Mouse (Mus musculus): ENCODE measurements at regions not wholly inside any gene's neighbourhood (a gene's known extent, or its start where the extent isn't known, plus 50 kb on each side); places are given as distances from the start of the nearest gene placed in this dataset.
A peak's percentile ranks its signal among the peaks of the same experiment; 100 is the strongest.

GRCm38 (mm10) chr8:44030972-44031371, 321.1 kb upstream of the Adam34 start:
- Histone ChIP-seq H3K27ac (ENCODE audit: insufficient read depth, low read depth, low read length) (no peak overlapping the region), H3K27me3 (replicated peaks; ENCODE audit: control insufficient read depth, insufficient read depth, low read length) (no peaks in the 10 kb centered on the region), H3K36me3 (ENCODE audit: control insufficient read depth, insufficient read depth, low read length) (no peaks in the 10 kb centered on the region), H3K4me3 (ENCODE audit: insufficient read depth, low read depth, low read length) (no peak overlapping the region), H3K4me1 (ENCODE audit: control insufficient read depth, insufficient read depth, low read length) (peaks cover 3% of the 10 kb centered on the region; the same call in 1 of the 2 replicates)
- DNase-seq = peak; percentile 52
- no peak for TF ChIP-seq POLR2A (IDR thresholded peaks at IDR 0.05; ENCODE audit: low read depth, low read length)
- no peak for TF ChIP-seq CTCF (conservative IDR thresholded peaks at IDR 0.05; ENCODE audit: insufficient read depth, insufficient read length, low read depth, low read length)

GRCm38 (mm10) chr8:44027738-44028137, 317.9 kb upstream of the Adam34 start:
- 23% methylated on average over 4 of the region's 4 CpGs for WGBS
- no peak overlapping the region for H3K4me3 ChIP-seq (ENCODE audit: insufficient read depth, low read depth, low read length)
- DNase-seq = peak; percentile 89
- TF ChIP-seq CTCF (conservative IDR thresholded peaks at IDR 0.05; ENCODE audit: insufficient read depth, insufficient read length, low read depth, low read length) (no peak), POLR2A (IDR thresholded peaks at IDR 0.05; ENCODE audit: low read depth, low read length) (no peak)
- no peak overlapping the region for H3K27ac ChIP-seq (ENCODE audit: insufficient read depth, low read depth, low read length)
- no peaks in the 10 kb centered on the region for H3K27me3 ChIP-seq (replicated peaks; ENCODE audit: control insufficient read depth, insufficient read depth, low read length)
- peaks cover 3% of the 10 kb centered on the region; the same call in 1 of the 2 replicates for H3K4me1 ChIP-seq (ENCODE audit: control insufficient read depth, insufficient read depth, low read length)
- no peaks in the 10 kb centered on the region for H3K36me3 ChIP-seq (ENCODE audit: control insufficient read depth, insufficient read depth, low read length)

DNA sequence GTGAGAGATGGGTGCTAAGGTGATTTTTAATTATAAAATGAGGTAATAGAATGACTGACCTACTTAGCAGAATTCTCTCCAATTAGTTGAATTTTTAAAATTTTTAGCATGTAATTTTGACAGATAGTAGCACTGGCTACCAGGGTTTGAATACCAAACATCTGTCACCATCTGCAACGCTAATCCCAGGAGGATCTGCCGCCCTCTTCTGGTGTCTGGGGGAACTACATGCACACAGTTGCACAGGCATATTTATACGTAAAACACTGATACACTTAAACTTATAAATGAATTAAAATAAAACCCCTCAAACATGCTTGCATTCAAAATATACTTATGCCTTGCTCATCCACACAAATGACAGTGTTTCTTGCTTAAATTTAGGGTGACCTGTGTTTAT, 316.1 kb upstream of the Adam34 start:
- 28% methylated on average over 3 of the region's 3 CpGs for WGBS
- no peak for TF ChIP-seq POLR2A (IDR thresholded peaks at IDR 0.05; ENCODE audit: low read depth, low read length)
- TF ChIP-seq CTCF (conservative IDR thresholded peaks at IDR 0.05; ENCODE audit: insufficient read depth, insufficient read length, low read depth, low read length) = peak; percentile 65

DNA sequence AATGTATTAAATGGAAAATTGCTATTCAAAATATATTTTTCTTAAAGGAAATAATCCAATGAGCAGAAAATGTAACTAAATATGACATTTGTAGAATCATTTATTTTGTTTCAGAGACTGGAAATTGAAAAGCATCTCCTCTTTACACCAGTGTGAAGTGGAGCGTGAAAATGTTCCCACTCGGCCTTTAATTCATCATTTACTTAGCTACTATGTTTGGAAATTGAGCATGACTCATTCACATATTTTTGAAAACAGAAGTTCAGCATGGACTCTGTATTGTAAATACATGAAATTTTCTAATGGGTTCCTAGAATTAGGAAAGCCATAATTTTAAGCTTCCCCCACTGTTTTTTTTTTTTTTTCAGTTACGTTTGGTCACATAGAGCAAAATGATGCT, 314.2 kb upstream of the Adam34 start:
- Histone ChIP-seq H3K27ac (ENCODE audit: insufficient read depth, low read depth, low read length) (no peak overlapping the region), H3K4me1 (ENCODE audit: control insufficient read depth, insufficient read depth, low read length) (peaks cover 3% of the 10 kb centered on the region; the same call in 1 of the 2 replicates), H3K27me3 (replicated peaks; ENCODE audit: control insufficient read depth, insufficient read depth, low read length) (no peaks in the 10 kb centered on the region), H3K4me3 (ENCODE audit: insufficient read depth, low read depth, low read length) (no peak overlapping the region), H3K36me3 (ENCODE audit: control insufficient read depth, insufficient read depth, low read length) (no peaks in the 10 kb centered on the region)
- WGBS = 65% methylated on average over 3 of the region's 3 CpGs
- DNase-seq = no peak
- no peak for TF ChIP-seq CTCF (conservative IDR thresholded peaks at IDR 0.05; ENCODE audit: insufficient read depth, insufficient read length, low read depth, low read length)
- no peak for TF ChIP-seq POLR2A (IDR thresholded peaks at IDR 0.05; ENCODE audit: low read depth, low read length)

More for the DNA sequence above, 316.1 kb upstream of the Adam34 start:
- H3K36me3 ChIP-seq (ENCODE audit: control insufficient read depth, insufficient read depth, low read length) = no peaks in the 10 kb centered on the region
- H3K4me1 ChIP-seq (ENCODE audit: control insufficient read depth, insufficient read depth, low read length) = peaks cover 3% of the 10 kb centered on the region; the same call in 1 of the 2 replicates
- no peak overlapping the region for H3K4me3 ChIP-seq (ENCODE audit: insufficient read depth, low read depth, low read length)
- H3K27me3 ChIP-seq (replicated peaks; ENCODE audit: control insufficient read depth, insufficient read depth, low read length) = no peaks in the 10 kb centered on the region
- H3K27ac ChIP-seq (ENCODE audit: insufficient read depth, low read depth, low read length) = no peak overlapping the region
- peak; percentile 46 for DNase-seq

Measured in kidney, adult 2 months (tissue).